Mouse (Mus musculus) mature B cell (primary cell): ENCODE results near the gene Vav2.

Experiments used
- in situ Hi-C: fragments of 300-500 bp; cut with MboI; formaldehyde crosslinking; loops from 2 replicates; pipeline ENCODE4 v1.14.3; 2019

The Vav2 gene

DNA sequence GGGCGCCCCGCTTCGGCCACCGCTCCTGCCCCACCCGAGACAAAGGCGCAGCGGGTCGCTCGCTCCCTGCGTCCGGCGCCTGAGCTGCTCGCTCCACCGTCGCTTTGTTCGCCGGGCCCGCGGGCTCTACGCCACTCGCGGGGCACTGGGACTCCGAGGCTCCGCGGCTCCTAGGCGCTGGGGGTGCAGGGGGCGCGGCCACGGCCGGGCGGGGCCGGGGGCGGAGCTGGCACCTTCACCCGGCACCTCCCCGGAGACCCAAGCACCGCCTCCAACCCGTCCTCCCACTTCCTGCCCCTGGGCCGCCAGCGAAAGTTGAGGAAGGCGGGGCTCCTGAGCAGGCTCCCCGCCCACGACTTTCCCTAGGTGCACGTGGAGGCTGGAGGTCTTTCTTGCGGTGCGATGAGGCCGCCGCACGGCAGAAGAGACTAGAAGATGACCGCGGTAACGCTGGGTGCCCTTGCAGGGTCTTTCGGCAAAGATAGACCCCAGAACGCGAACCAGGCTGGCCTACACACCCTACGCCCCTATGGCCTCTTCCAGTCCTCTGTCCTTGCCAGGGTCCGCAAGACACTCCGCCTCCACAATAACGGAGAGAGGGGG lies at the start of gene Vav2:
TSS of gene Vav2 (minus strand) at position 179 of the 603 bp plus-strand sequence.
- in situ Hi-C loops = loop anchor here (5.0 kb wide), 1 partner anchor 140 kb away; no protein-coding TSS in a partner anchor

DNA sequence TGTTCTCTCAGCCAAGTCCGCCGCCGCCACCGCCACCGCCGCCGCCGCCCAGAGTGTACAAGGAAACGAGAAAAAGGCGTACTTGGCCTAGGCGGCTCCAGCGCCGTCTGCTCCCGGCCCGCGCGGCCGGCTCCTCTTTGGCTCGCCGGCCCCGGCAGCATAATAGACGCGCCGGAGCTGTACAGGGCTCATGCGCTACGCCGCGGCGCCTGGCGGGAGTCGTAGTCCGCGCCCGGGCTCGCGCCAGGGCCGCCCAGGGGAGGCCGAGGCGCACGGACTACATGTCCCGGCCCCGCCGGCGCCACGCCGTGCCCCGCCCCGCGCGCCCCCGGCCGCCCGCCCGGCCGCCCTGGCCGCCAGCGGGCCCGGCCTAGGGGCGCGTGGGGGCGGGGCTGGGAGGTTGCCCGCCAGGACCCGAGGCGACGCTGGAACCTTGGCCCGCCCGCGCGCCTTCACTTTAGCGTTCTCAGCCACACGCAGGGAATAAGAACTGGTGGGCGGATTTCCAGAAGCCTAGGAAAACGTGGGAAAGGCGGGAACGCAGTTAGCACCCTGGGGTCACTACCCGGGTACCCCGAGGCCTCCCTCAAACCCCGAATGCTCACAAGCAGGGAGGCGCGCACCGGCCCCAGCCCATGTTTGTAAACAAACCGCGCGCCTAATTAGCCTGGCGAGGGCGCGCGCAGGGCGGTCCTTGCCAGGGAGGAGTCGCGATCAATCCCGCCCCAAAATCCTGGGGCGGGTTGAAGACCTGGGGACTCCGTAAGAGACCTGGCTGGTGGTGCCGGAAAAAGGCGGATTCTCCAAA lies 48.9 kb upstream of the Vav2 start:
- in situ Hi-C loops = loop anchor here (25.0 kb wide), 1 partner anchor 287 kb away; no protein-coding TSS in a partner anchor

DNA sequence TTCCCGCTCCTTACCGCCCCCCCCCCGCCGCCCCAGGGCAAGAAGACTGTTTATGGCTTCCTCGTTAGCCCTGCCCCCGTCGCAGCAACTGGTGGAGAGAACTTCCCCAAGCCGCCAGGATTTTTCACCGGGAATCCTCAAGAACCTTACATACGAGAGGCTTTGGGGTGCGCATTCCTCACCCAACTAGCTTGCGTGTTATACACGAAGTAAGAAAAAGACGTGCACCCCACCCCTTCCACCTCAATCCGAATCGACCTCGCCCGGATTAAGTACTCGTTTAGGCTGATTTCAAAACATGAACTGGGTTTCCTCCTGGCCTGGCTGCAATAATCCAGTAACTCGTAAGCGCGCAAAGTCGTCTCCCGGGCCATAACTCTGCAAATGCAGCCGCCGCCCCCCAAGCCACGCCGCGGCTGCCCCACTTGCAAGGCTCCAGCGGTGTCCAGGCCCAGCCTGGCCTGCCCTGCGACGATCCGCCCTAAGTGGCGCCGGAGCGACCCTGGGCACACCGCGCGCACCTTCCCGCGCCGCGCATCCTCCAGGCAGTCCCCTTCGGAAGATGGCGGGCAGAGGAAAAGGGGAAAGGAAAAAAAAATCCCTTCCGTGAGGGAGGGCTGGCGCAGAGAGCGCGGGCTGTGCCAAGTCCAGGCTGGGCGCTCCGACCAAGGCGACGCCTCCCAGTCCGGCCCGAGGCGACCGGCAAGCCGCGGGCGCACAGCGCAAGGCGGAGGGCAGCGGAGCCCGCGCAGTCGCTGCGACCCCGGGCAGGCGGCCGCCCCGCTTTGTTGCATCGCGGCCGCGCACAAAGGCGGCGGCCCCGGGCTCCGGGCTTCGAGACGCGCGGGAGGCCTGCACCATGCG lies 48.0 kb upstream of the Vav2 start:
- in situ Hi-C loops = loop anchor here (25.0 kb wide), 1 partner anchor 287 kb away; no protein-coding TSS in a partner anchor

DNA sequence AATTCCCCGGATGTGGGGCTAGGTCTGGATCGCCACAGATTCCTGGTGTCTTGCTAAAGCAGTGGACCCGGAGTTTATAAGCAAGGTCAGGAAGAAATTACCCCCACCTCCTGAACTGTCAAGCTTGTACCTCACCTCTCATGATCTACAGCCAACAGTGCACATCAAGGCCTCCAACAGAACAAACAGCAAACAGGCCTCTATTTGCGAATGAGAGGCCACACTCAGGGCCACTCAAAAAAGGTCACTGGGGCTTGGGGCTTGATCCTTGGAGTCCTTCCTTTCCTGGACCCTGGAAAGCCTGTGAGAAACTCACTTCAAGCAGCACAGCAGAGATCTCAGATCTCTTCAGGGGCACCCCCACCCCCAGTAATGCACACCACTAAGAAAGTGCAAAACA lies 47.1 kb upstream of the Vav2 start:
- in situ Hi-C loops = no loop called here

DNA sequence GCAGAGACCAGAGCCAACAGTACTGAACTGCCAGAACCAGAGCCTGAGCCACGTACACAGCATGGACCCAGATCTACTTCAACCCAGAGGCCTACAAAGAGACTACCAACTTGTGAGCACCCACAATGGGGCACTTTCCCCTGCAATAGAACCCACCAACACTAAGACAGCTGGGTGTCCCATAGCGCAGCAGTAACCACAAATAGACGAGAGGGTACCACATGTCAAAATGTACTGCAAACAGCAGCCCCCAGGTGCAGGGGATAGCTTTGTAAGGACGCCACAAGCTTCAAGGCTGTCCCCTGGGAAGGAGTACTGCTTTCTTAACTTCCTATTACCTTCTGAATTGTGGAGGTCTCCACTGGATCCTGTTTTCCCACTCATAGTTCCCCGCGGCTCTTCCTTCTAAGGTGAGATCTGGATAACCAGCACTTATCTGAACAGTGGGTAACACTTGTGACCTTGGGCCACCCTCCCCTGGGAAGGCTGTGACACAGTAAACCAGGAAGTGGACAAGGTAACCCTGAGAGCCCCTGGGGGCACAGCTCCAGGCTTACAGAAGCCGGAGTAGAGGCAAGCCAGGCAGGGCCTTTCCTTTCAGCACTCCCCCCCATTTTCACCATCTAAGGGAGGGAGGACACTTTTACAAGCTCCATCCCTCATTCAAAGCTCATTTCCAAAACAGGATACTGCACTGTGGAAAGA lies 46.4 kb upstream of the Vav2 start:
- in situ Hi-C loops = no loop called here

DNA sequence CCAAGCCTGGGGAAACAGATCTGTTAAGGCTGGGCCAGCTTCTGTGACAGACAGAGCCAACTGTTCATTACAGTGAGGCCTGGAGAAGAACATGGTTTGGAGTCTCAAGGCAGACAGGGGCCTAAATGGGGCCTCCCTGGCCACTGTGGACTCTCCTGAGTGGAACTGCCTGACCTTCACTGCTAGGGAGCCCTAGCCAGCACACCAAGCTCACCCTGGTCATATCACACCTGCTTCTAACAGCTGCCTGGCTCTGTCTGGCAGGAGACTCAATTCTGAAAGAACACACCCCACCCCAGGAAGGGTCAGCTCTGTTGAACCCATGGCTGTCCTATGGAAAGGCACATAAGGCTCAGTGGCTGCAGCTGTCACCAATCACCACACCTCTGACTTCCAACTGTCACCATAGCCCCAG lies 44.3 kb upstream of the Vav2 start:
- in situ Hi-C loops = no loop called here

DNA sequence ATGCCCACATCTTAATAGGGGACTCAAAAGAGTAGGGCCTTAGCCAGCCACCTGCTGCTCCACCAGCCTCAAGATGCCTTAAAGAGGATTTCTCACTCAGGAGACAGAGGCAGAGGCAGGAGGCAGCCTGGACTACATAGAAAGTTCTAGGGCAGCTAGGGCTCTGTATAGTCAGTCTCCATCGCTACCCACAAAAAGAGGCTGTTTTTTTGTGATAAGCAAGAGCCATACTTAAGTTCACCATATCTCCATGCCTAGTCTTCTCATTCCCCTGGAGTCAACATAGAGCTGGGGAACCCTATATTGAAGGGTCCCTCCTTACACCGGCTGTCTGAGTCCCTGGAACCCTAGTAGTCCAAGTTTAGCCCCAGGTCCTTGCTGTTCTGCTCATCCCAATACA lies 43.7 kb upstream of the Vav2 start:
- in situ Hi-C loops = no loop called here

DNA sequence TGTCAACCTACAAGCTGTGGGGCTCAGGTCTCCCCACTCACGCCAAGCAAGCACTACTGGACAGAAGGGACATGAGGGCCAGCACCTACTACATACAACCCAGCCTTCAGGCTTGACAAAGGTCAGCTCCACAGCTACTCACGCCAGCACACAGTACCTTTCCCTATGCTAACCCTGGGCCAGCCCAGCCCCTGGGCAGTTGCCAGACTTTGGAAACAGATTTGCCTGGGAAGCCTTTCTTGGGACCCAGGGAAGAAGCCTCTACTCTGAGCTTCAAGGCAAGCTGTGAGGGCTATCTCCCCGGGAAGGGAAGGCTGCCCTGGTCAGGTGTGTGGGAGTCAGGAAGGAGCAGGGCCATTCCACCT lies 43.1 kb upstream of the Vav2 start:
- in situ Hi-C loops = no loop called here

DNA sequence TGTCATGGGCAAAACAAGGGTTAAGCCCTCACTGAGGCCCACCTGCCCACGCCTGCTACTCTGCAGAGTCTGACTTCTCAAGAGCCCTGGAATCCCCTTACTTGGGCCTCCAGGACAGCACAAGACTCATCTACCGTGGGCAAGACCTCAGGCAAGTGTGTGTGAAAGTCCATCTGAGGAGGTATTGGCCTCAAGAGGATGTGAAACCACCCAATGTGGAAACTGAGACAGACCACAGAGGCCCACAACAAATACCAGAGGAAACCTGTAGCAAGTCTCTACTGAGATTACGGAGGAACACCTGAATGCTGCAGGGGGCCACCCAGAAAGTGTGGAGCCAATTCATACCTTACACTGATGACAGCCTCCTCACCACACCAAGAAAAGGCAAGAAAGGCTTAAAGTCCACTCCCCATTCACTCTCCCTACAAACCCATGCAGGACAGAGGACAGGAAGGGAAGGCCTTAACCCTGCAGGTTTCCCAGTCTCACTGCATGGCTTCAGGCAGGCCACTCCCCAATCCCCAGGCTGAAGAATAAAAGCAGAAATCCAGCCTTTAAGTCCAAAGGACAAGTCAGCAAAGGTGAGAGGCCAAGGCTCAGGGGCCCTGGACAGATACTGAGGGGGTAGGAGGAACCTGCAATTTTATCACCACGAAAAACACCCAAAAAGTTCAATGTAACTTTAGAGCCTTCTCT lies 42.6 kb upstream of the Vav2 start:
- in situ Hi-C loops = no loop called here

DNA sequence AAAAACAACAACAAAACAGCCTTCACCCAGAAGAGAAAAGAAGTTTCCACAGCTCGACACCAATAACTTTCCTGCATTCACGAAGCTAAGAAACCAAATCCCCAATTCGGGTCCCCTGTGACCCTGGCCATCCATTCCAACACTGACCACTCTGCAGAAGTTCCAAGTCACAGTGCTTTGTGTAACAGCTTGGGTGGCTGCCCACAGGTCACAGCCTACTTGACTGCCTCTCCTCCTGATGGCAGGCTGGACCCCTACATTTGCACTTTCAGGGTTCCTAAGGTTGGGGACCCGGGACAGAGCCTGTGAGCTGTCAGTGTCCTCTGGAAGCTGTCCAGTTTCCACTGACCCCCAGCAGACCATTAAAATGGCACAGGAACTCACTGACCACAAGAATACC lies 36.1 kb upstream of the Vav2 start:
- in situ Hi-C loops = no loop called here

DNA sequence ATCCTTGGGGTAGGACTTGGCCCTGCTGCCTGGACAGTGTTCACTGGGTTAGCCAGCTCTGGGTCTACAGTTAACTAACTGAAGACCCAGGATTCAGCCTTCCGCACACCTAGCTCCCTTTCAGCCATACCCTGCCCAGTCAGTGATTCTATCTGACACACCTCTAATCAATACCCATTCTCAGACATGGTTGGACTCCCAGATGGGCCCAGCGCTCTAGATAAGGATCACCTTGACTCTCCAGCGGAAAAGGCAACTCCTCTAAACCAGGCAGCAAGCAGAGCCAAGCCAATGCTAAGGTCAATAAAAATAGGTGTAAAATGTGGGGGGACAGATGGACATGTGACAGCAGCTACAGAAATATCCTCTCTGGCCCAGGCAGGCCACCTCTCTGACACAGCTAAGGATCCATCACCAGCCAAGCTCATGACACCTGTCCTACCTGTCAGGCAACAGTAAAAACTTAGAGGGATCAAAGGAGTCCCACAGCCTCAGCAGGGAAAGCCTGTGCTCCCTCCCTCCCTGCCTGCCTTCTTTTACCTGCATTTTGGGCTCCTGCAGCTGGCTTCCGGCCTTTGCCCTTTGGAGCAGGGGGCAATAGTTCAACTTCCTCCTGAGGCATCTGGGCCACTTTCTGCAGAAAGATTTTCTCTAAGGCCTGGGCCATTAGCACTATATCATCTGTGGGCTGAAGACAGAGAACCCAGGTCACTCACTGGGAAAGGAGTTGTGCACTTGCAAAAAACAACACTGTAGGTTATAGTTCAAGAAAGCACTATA lies 35.2 kb upstream of the Vav2 start:
- in situ Hi-C loops = no loop called here

DNA sequence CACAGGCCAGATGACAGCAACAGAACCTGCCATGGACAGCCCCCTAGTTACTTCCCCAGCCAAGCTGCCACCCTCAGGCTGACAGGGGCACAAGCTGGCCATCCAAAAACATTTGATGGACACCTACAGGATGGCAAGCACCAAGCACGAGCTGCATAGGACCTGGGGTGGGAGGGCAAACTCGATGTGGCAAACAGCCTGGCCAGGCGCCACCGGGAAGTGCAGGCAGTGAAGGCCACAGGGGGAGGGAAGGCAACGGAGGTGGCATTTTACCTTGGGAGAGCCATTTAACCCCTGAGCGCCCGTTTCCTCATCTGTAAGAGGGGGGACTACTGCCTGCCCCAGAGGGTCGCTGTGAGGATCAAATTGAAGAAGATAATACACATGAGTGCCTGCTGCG lies 33.8 kb upstream of the Vav2 start:
- in situ Hi-C loops = no loop called here

DNA sequence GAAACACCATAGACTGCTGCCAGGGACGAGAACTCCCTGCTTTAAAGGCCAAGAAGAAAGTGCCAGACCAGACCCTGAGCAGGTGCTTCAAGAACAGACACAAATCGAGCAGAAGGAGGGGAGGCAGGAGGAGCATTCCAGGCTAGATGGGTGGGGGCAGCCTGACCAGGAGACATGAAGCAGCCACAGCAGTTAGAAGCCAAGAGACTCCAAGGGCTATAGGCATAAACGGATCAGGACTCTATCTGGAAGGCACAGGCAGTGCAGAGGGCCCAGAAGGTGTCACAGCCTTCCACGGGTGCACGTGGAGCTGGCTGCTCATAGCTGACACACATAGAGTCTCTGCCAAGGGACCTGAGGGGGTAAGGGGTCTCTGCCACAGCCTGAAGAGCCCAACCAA lies 33.3 kb upstream of the Vav2 start:
- in situ Hi-C loops = no loop called here

DNA sequence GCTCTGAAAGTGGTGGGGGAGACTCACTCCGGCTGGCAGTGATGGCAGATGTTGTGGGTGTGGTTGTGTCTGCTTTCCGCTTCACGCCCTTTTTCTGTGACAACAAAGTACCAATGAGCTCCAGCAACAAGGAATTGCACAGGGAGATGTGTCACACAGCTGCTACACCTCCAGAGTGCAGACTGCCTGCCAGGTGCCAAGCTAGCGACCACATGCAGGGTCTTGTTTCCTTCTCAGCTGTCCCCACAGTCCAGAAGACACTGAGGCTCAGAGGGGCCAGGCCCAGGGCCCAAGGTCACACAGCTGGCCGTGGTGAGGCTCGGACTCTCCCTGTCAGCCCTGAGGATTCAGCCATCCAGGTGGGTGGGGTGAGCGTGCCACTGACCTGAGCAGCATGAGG lies 32.9 kb upstream of the Vav2 start:
- in situ Hi-C loops = no loop called here

DNA sequence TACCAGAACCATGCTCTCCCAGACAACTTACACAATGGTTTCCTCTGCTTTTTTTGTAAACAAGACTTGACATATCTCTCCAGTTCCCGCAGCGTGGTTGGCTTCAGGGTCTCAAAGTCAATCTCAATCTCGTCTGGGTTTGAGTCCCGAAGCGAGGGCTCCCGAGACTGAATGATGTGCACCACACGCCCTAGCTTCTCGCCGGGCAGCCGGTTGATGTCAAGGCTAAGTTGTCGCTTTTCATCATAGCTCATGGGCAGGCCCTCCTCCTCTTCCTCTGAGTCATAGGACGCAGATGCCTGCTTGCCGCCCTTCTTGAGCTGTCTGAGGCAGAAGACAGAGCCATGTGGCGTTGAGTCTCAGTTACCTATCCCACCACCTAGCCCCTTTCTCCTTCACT lies 23.4 kb upstream of the Vav2 start:
- in situ Hi-C loops = no loop called here

DNA sequence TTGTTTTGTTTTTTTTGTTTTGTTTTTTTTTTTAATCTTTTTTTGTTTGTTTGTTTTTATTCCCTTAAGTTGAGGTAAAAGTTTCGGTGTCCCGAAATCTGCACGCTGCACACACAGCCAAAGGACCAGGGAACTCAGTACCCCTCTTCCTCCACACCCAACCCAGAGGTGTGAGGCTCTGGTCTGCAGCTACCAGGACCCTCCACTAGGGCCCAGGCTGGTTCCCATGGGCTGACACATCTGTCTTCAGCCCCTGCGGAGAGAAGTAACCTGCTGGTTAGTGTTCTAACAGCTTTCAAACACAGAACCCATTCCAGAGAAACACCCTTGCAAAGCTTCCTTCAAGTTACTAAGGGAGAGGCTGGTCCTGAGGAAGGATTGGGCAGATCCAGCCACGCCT lies 20.9 kb upstream of the Vav2 start:
- in situ Hi-C loops = no loop called here

DNA sequence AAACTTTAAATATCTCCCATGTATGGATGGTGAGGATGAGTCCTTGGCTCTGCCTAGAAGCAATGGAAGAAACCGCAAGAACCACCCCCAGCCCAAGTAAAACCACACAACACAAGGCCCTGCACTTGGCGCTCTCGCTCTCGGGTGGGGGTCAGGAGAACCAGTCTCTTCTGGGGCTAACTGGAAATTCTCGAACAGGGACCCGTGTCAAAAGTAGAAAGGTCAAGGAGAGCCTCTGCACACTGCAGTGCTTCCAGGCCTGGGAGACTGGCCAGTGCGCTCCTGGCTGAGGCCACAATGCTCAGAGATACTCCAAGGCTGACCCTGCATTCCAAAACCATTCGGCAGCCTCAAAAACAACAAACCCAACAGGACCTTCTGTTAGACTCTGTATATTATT lies 20.0 kb upstream of the Vav2 start:
- in situ Hi-C loops = no loop called here

DNA sequence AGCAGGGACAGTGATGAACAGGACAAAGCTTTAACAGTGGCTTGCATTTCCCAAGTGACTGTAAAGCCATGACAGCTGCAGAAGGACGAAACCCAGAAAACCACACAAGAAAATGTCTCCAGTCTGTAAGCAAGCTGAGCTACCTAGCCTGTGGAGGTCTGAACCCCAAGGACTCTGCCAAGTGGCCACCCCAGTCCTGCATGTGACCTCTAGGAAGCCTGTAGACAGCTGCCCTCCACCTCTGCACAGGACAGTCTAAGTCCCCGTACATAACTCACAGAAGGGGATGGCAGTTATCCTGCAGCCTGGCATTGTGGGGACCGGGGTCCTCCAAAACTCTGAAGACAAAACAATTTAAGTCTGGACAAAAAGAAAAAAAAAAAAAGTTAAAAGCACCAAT lies 19.1 kb upstream of the Vav2 start:
- in situ Hi-C loops = no loop called here

DNA sequence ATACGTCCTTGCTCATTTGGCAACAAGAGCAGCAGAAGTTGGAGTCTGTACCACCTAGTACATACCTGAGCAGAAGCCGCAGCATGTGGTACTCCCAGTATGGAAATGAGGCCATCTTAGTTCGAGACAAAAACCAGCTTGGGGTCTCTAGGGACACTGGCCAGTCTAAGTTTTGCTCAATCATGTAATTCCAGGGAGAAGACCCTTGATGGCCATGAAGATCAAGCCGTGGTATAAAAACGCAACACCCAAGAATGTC lies 16.5 kb upstream of the Vav2 start:
- in situ Hi-C loops = no loop called here

DNA sequence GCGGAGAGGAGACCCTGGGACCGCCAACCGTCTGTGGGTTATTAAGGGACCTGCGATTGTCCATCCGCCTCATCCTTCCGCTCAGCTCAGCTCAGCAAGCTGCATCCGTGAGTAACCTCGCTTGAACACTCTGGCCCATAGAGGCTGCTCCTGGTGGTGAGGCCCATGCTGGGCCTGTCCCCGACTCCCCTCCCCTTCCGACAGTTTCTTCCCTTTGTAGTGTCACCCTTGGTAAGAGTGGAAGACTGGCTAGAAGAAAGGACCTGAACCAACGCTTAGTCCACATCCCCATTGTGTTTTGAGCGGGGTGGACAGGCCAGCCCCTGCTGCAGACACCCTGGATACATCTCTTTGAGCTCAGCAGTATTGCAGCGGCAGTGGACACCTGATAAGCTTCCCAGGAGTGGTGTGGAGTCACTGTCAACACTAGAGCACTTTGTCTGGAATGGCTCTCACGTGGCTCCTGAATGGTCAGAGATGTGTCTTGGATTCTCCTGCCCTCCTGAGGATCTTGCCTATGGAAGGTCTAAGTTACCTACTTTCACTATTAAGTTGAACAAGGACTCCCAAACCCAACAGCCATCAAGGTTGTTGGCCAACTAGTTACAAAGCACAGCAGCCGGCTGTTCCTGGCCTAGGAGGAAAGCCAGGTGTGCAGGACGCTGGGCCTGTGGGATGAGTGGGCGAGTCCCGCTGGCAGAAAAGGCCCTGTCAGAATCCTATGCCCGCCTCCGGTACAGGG lies 16.0 kb upstream of the Vav2 start:
- in situ Hi-C loops = no loop called here
